Mouse (Mus musculus): ENCODE results near the gene Rab11fip3. TPM values are rescaled to one million over a fixed set of nuclear protein-coding genes. Genes with fewer than 3 reads are reported as not detected.

Gene Rab11fip3
- polyA plus RNA-seq, 1 experiment: 26.2 TPM

- Histone ChIP-seq H3K4me3 (ENCODE audit: control insufficient read depth, insufficient read depth, low read length) (peak within 1 kb of the TSS; percentile 84), H3K36me3 (ENCODE audit: control insufficient read depth, insufficient read depth, low read length) (no peaks in the 10 kb centered on the region), H3K27ac (ENCODE audit: control insufficient read depth, insufficient read depth, low read length) (no peak within 1 kb of the TSS), H3K4me1 (replicated peaks; ENCODE audit: control insufficient read depth, insufficient read depth, low read length) (peaks cover 9% of the 10 kb centered on the region), H3K27me3 (ENCODE audit: control insufficient read depth, insufficient read depth, low read length) (no peaks in the 10 kb centered on the region)
- 2% methylated on average over 73 of the region's 75 CpGs for WGBS
- peak; percentile 81 for DNase-seq
- TF ChIP-seq CTCF (IDR thresholded peaks at IDR 0.05; ENCODE audit: borderline replicate concordance, control insufficient read depth, extremely low read depth, insufficient read depth, low read length, poor library complexity) (peak; percentile 70; the same call in 1 of the 2 replicates), POLR2A (IDR thresholded peaks at IDR 0.05; ENCODE audit: control insufficient read depth, extremely low read depth, insufficient read depth, low read length, poor library complexity) (no peak)
Measured at GRCm38 (mm10) chr17:26113181-26113948, 44.0 kb upstream of the Rab11fip3 start, which contains the start of gene Tmem8. Gene Tmem8 (plus strand): TSS chr17:26113299.

GRCm38 (mm10) chr17:26112751-26113150 is 43.4 kb upstream of the Rab11fip3 start:
- no peak for DNase-seq
- no peak overlapping the region for H3K27ac ChIP-seq (ENCODE audit: control insufficient read depth, insufficient read depth, low read length)
- WGBS: 13% methylated on average over 14 of the region's 14 CpGs

GRCm38 (mm10) chr17:26111722-26112121 is 42.4 kb upstream of the Rab11fip3 start:
- TF ChIP-seq POLR2A (IDR thresholded peaks at IDR 0.05; ENCODE audit: control insufficient read depth, extremely low read depth, insufficient read depth, low read length, poor library complexity) (no peak), CTCF (IDR thresholded peaks at IDR 0.05; ENCODE audit: borderline replicate concordance, control insufficient read depth, extremely low read depth, insufficient read depth, low read length, poor library complexity) (no peak)
- no peaks in the 10 kb centered on the region for H3K36me3 ChIP-seq (ENCODE audit: control insufficient read depth, insufficient read depth, low read length)
- peaks cover 9% of the 10 kb centered on the region for H3K4me1 ChIP-seq (replicated peaks; ENCODE audit: control insufficient read depth, insufficient read depth, low read length)
- 82% methylated on average over 4 of the region's 4 CpGs for WGBS
- no peak for DNase-seq
- no peak overlapping the region for H3K4me3 ChIP-seq (ENCODE audit: control insufficient read depth, insufficient read depth, low read length)
- no peak overlapping the region for H3K27ac ChIP-seq (ENCODE audit: control insufficient read depth, insufficient read depth, low read length)
- no peaks in the 10 kb centered on the region for H3K27me3 ChIP-seq (ENCODE audit: control insufficient read depth, insufficient read depth, low read length)

More at GRCm38 (mm10) chr17:26112751-26113150, 43.4 kb upstream of the Rab11fip3 start:
- Histone ChIP-seq H3K4me1 (replicated peaks; ENCODE audit: control insufficient read depth, insufficient read depth, low read length) (peaks cover 9% of the 10 kb centered on the region), H3K27me3 (ENCODE audit: control insufficient read depth, insufficient read depth, low read length) (no peaks in the 10 kb centered on the region), H3K36me3 (ENCODE audit: control insufficient read depth, insufficient read depth, low read length) (no peaks in the 10 kb centered on the region), H3K4me3 (ENCODE audit: control insufficient read depth, insufficient read depth, low read length) (peak overlapping the region; percentile 84)
- TF ChIP-seq CTCF (IDR thresholded peaks at IDR 0.05; ENCODE audit: borderline replicate concordance, control insufficient read depth, extremely low read depth, insufficient read depth, low read length, poor library complexity) (no peak), POLR2A (IDR thresholded peaks at IDR 0.05; ENCODE audit: control insufficient read depth, extremely low read depth, insufficient read depth, low read length, poor library complexity) (no peak)

GRCm38 (mm10) chr17:26111024-26111423 is 41.7 kb upstream of the Rab11fip3 start:
- TF ChIP-seq POLR2A (IDR thresholded peaks at IDR 0.05; ENCODE audit: control insufficient read depth, extremely low read depth, insufficient read depth, low read length, poor library complexity): no peak
- no peak for TF ChIP-seq CTCF (IDR thresholded peaks at IDR 0.05; ENCODE audit: borderline replicate concordance, control insufficient read depth, extremely low read depth, insufficient read depth, low read length, poor library complexity)
- Histone ChIP-seq H3K4me1 (replicated peaks; ENCODE audit: control insufficient read depth, insufficient read depth, low read length) (peaks cover 9% of the 10 kb centered on the region), H3K36me3 (ENCODE audit: control insufficient read depth, insufficient read depth, low read length) (no peaks in the 10 kb centered on the region), H3K27ac (ENCODE audit: control insufficient read depth, insufficient read depth, low read length) (no peak overlapping the region), H3K27me3 (ENCODE audit: control insufficient read depth, insufficient read depth, low read length) (no peaks in the 10 kb centered on the region), H3K4me3 (ENCODE audit: control insufficient read depth, insufficient read depth, low read length) (no peak overlapping the region)
- WGBS: 82% methylated on average over 4 of the region's 4 CpGs
- no peak for DNase-seq

- Histone ChIP-seq H3K27me3 (ENCODE audit: control insufficient read depth, insufficient read depth, low read length) (no peaks in the 10 kb centered on the region), H3K27ac (ENCODE audit: control insufficient read depth, insufficient read depth, low read length) (no peak overlapping the region), H3K4me1 (replicated peaks; ENCODE audit: control insufficient read depth, insufficient read depth, low read length) (peaks cover 9% of the 10 kb centered on the region), H3K4me3 (ENCODE audit: control insufficient read depth, insufficient read depth, low read length) (no peak overlapping the region), H3K36me3 (ENCODE audit: control insufficient read depth, insufficient read depth, low read length) (no peaks in the 10 kb centered on the region)
- no peak for DNase-seq
- WGBS: 68% methylated on average over 4 of the region's 4 CpGs
- no peak for TF ChIP-seq CTCF (IDR thresholded peaks at IDR 0.05; ENCODE audit: borderline replicate concordance, control insufficient read depth, extremely low read depth, insufficient read depth, low read length, poor library complexity)
- TF ChIP-seq POLR2A (IDR thresholded peaks at IDR 0.05; ENCODE audit: control insufficient read depth, extremely low read depth, insufficient read depth, low read length, poor library complexity): no peak
Measured at GRCm38 (mm10) chr17:26110156-26110555, 40.8 kb upstream of the Rab11fip3 start.

GRCm38 (mm10) chr17:26105619-26106018 is 36.3 kb upstream of the Rab11fip3 start:
- 50% methylated on average over 4 of the region's 4 CpGs for WGBS
- H3K4me1 ChIP-seq (replicated peaks; ENCODE audit: control insufficient read depth, insufficient read depth, low read length): no peaks in the 10 kb centered on the region
- DNase-seq: no peak
- H3K36me3 ChIP-seq (ENCODE audit: control insufficient read depth, insufficient read depth, low read length): no peaks in the 10 kb centered on the region
- no peak overlapping the region for H3K4me3 ChIP-seq (ENCODE audit: control insufficient read depth, insufficient read depth, low read length)
- no peaks in the 10 kb centered on the region for H3K27me3 ChIP-seq (ENCODE audit: control insufficient read depth, insufficient read depth, low read length)
- TF ChIP-seq CTCF (IDR thresholded peaks at IDR 0.05; ENCODE audit: borderline replicate concordance, control insufficient read depth, extremely low read depth, insufficient read depth, low read length, poor library complexity) (no peak), POLR2A (IDR thresholded peaks at IDR 0.05; ENCODE audit: control insufficient read depth, extremely low read depth, insufficient read depth, low read length, poor library complexity) (no peak)
- no peak overlapping the region for H3K27ac ChIP-seq (ENCODE audit: control insufficient read depth, insufficient read depth, low read length)
